Mouse (Mus musculus) liver, embryonic 14.5 days (tissue): ENCODE results near the gene Disc1.

Source experiments
- CTCF ChIP-seq: IDR thresholded peaks from 2 replicates; pipeline ENCODE4 v1.5.1; 2016; ENCODE audit warnings: antibody characterized with exemption, low read depth, control low read depth
- EP300 ChIP-seq: IDR thresholded peaks from 2 replicates; pipeline ENCODE4 v1.6.1; 2016; ENCODE audit warnings: antibody characterized with exemption, low read depth

DNA sequence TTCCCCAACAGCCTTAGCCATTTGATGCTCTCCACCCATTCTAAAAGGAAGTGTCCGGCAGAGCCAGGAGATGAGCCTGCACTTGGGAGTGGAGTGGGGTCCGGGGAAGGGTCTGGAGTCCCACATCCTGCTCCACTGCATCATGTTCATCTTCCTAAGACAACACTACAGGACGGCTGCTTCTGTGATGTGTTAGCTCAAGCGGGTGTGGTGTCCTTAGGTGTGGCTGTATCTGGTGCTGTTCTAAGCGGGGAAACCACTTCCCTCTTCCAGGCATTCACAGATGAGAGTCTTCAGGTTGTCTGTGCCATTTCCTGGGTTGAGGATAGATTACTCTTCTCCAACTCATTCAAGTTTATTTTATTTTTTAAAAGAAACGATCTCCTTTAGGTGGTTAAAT lies 4.2 kb upstream of the Disc1 start:
- no peak for TF ChIP-seq EP300
- TF ChIP-seq CTCF: no peak
